Mouse (Mus musculus) stomach, embryonic 16.5 days (tissue): ENCODE measurements at regions not wholly inside any gene's neighbourhood (a gene's known extent, or its start where the extent isn't known, plus 50 kb on each side); places are given as distances from the start of the nearest gene placed in this dataset.

Source experiments
- ATAC-seq: fragments of 200-750 bp; cut with Nextera tagmentation; 2 replicates; pipeline ENCODE4 v1.8.0; 2017; ENCODE audit warnings: moderate number of reproducible peaks, moderate TSS enrichment; ENCODE audit not compliant: insufficient read depth, low FRiP score
- H3K27ac ChIP-seq: fragments of 300-500 bp; sonication (generic); 2 replicates; pipeline ENCODE4 v1.5.1; 2014; ENCODE audit warnings: low read length
- H3K27me3 ChIP-seq: fragments of 300-500 bp; sonication (generic); 2 replicates; pipeline ENCODE4 v1.6.1; 2014; ENCODE audit warnings: low read length, control low read depth, mixed read lengths; ENCODE audit not compliant: control insufficient read depth, insufficient read depth
- H3K36me3 ChIP-seq: fragments of 300-500 bp; sonication (generic); 2 replicates; pipeline ENCODE4 v1.6.1; 2014; ENCODE audit warnings: low read length; ENCODE audit not compliant: control insufficient read depth, insufficient read depth
- H3K4me1 ChIP-seq: fragments of 300-500 bp; sonication (generic); 2 replicates; pipeline ENCODE4 v1.6.1; 2014; ENCODE audit warnings: low read length, control low read depth, mixed read lengths; ENCODE audit not compliant: control insufficient read depth, insufficient read depth
- H3K4me2 ChIP-seq: fragments of 300-500 bp; sonication (generic); 2 replicates; pipeline ENCODE4 v1.6.1; 2014; ENCODE audit warnings: low read depth, low read length, mixed read lengths
- H3K4me3 ChIP-seq: fragments of 300-500 bp; sonication (generic); replicated peaks from 2 replicates; pipeline ENCODE4 v1.5.1; 2014; ENCODE audit warnings: mild to moderate bottlenecking, low read length
- H3K9ac ChIP-seq: fragments of 300-500 bp; sonication (generic); 2 replicates; pipeline ENCODE4 v1.6.1; 2014; ENCODE audit warnings: low read length
- H3K9me3 ChIP-seq: fragments of 300-500 bp; sonication (generic); replicated peaks from 2 replicates; pipeline ENCODE4 v1.6.1; 2016; ENCODE audit warnings: low read length, control low read depth; ENCODE audit not compliant: control insufficient read depth
- WGBS: fragments of 180-500 bp; shearing (Covaris S2); extraction: QIAGEN DNeasy Blood & Tissue Kit; methylation state at CpG from one replicate; pipeline ENCODE4 v1.1.7; 2014; 5-methylcytosine and 5-hydroxymethylcytosine counted together

DNA sequence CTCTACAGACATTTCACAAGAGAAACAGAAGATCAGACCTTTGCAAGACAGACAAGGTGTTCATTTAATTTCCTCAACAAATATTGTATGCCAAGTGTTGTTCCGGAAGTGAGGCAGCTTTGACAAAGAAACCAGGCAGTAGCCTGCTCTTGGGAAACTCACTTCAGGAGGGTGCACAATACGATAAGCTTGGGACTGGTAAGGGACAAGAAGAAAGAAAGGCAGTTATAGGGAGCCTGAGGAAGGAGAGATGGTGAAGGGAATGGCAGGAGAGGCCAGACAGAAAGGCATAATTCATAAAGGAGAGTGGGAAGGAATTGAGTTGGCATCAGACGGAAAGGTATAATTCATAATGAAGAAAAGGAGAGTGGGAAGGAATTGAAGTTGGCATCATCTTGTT lies 178.5 kb upstream of the Tenm4 start:
- Histone ChIP-seq H3K4me1 (no peaks in the 10 kb centered on the region), H3K4me2 (no peak overlapping the region), H3K9ac (no peak overlapping the region), H3K27me3 (no peaks in the 10 kb centered on the region), H3K27ac (no peak overlapping the region), H3K4me3 (no peak overlapping the region), H3K9me3 (no peaks in the 10 kb centered on the region), H3K36me3 (no peaks in the 10 kb centered on the region)
- WGBS = 85% methylated on average over 3 of the region's 3 CpGs
- ATAC-seq = no peak

- H3K9ac ChIP-seq = no peak overlapping the region
- no peaks in the 10 kb centered on the region for H3K4me1 ChIP-seq
- no peak overlapping the region for H3K27ac ChIP-seq
- no peak for ATAC-seq
- H3K4me2 ChIP-seq = no peak overlapping the region
- H3K4me3 ChIP-seq = no peak overlapping the region
- H3K9me3 ChIP-seq = no peaks in the 10 kb centered on the region
- H3K27me3 ChIP-seq = no peaks in the 10 kb centered on the region
- 81% methylated on average over 3 of the region's 3 CpGs for WGBS
- no peaks in the 10 kb centered on the region for H3K36me3 ChIP-seq
Measured at GRCm38 (mm10) chr7:95997190-95997589, 173.9 kb upstream of the Tenm4 start.

DNA sequence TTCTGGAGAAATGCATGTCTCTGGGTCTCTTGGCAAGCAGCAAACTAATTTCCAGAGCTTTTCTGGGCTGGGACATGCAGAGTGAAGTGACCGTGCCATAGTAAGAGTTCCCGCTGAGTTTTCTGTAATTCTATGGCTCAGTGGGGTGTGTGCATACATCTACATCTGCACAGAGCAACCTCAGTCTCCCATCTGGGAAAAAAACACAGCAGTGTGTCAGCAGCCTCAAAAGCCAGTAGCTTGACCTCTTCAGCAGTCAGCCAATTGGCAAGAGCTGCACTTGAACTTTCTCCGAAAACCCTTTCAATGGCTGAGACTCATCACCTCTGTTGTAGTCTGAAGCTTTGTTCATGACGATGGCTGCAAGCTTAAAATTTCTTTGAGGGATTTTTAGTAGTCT lies 171.9 kb upstream of the Tenm4 start:
- H3K36me3 ChIP-seq = no peaks in the 10 kb centered on the region
- no peak overlapping the region for H3K4me3 ChIP-seq
- ATAC-seq = no peak

DNA sequence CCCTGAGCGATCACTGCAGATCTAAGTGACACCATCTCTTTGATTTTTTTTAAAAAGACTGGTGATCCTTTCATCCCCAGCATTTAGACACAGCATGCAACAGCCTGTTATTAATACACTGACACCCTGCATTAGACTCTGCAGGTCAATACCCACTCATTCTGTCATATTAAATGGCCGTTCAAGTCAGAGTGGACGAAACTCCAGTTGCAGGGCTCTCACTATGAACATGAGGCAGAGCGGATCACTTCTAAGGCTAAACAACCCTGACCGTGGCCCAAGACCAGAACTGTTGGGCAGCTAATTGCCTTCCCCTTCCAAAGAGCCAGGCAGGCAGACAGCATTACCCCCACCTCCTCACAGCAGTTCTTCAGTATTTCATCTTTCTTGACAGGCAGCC lies 168.6 kb upstream of the Tenm4 start:
- no peaks in the 10 kb centered on the region for H3K27me3 ChIP-seq
- H3K4me1 ChIP-seq = no peaks in the 10 kb centered on the region
- H3K9ac ChIP-seq = no peak overlapping the region
- no peaks in the 10 kb centered on the region for H3K36me3 ChIP-seq
- H3K4me3 ChIP-seq = no peak overlapping the region
- ATAC-seq = no peak
- H3K27ac ChIP-seq = no peak overlapping the region
- WGBS = 75% methylated on average over 5 of the region's 5 CpGs
- H3K4me2 ChIP-seq = no peak overlapping the region
- no peaks in the 10 kb centered on the region for H3K9me3 ChIP-seq

More for the DNA sequence above, 171.9 kb upstream of the Tenm4 start:
- Histone ChIP-seq H3K4me2 (no peak overlapping the region), H3K9me3 (no peaks in the 10 kb centered on the region), H3K9ac (no peak overlapping the region), H3K4me1 (no peaks in the 10 kb centered on the region), H3K27ac (no peak overlapping the region), H3K27me3 (no peaks in the 10 kb centered on the region)
- 74% methylated on average over 4 of the region's 4 CpGs for WGBS

GRCm38 (mm10) chr7:96006299-96006698 lies 164.7 kb upstream of the Tenm4 start:
- no peaks in the 10 kb centered on the region for H3K9me3 ChIP-seq
- WGBS = 76% methylated on average over 2 of the region's 2 CpGs
- ATAC-seq = no peak
- H3K4me2 ChIP-seq = no peak overlapping the region
- no peak overlapping the region for H3K4me3 ChIP-seq
- H3K4me1 ChIP-seq = no peaks in the 10 kb centered on the region
- no peak overlapping the region for H3K27ac ChIP-seq
- H3K9ac ChIP-seq = no peak overlapping the region
- H3K27me3 ChIP-seq = no peaks in the 10 kb centered on the region
- no peaks in the 10 kb centered on the region for H3K36me3 ChIP-seq

- no peak for ATAC-seq
- Histone ChIP-seq H3K27ac (no peak overlapping the region), H3K4me2 (no peak overlapping the region), H3K4me3 (no peak overlapping the region), H3K36me3 (no peaks in the 10 kb centered on the region), H3K9ac (no peak overlapping the region), H3K4me1 (no peaks in the 10 kb centered on the region), H3K9me3 (no peaks in the 10 kb centered on the region), H3K27me3 (no peaks in the 10 kb centered on the region)
- 74% methylated on average over 5 of the region's 5 CpGs for WGBS
Measured at GRCm38 (mm10) chr7:96013008-96013407, 158.0 kb upstream of the Tenm4 start.

- H3K4me2 ChIP-seq = no peak overlapping the region
- H3K36me3 ChIP-seq = no peaks in the 10 kb centered on the region
- 55% methylated on average over 6 of the region's 6 CpGs for WGBS
- H3K27me3 ChIP-seq = no peaks in the 10 kb centered on the region
- no peaks in the 10 kb centered on the region for H3K9me3 ChIP-seq
- no peak overlapping the region for H3K9ac ChIP-seq
- H3K4me3 ChIP-seq = no peak overlapping the region
- H3K27ac ChIP-seq = no peak overlapping the region
- no peaks in the 10 kb centered on the region for H3K4me1 ChIP-seq
- ATAC-seq = no peak
Measured at GRCm38 (mm10) chr7:96017112-96017884, 153.7 kb upstream of the Tenm4 start.

- H3K27me3 ChIP-seq = no peaks in the 10 kb centered on the region
- H3K27ac ChIP-seq = no peak overlapping the region
- H3K9ac ChIP-seq = no peak overlapping the region
- H3K36me3 ChIP-seq = no peaks in the 10 kb centered on the region
- no peaks in the 10 kb centered on the region for H3K4me1 ChIP-seq
- H3K9me3 ChIP-seq = no peaks in the 10 kb centered on the region
- no peak for ATAC-seq
- H3K4me3 ChIP-seq = no peak overlapping the region
- WGBS = 94% methylated on average over 3 of the region's 3 CpGs
- no peak overlapping the region for H3K4me2 ChIP-seq
Measured at GRCm38 (mm10) chr7:96024048-96024447, 147.0 kb upstream of the Tenm4 start.

GRCm38 (mm10) chr7:96026781-96027418 lies 144.1 kb upstream of the Tenm4 start:
- H3K36me3 ChIP-seq = no peaks in the 10 kb centered on the region
- no peak overlapping the region for H3K9ac ChIP-seq
- H3K4me3 ChIP-seq = no peak overlapping the region
- no peak overlapping the region for H3K4me2 ChIP-seq
- no peak overlapping the region for H3K27ac ChIP-seq
- ATAC-seq = no peak
- no peaks in the 10 kb centered on the region for H3K9me3 ChIP-seq
- 68% methylated on average over 6 of the region's 6 CpGs for WGBS
- no peaks in the 10 kb centered on the region for H3K27me3 ChIP-seq
- H3K4me1 ChIP-seq = no peaks in the 10 kb centered on the region
